Mouse (Mus musculus) lung, postnatal 10 days (tissue): ENCODE data around the gene Sept14.
"Not testable (repeated sequence)": the region's sequence is repeated elsewhere in the genome, so short reads cannot be mapped to it uniquely, and the experiment has no call there.

Source experiments
- DNase-seq: peaks from one replicate; pipeline ENCODE4 v3.0.0; 2021

Gene Sept14

GRCm38 (mm10) chr5:129708412-129708811, at the start of gene Sept14:
Gene Sept14 (minus strand): TSS chr5:129708512.
- DNase-seq: no peak

- no peak for DNase-seq
These were observed 48.6 kb upstream of the Sept14 start for GRCm38 (mm10) chr5:129756886-129757285.

- no peak for DNase-seq
These were observed 35.7 kb upstream of the Sept14 start for GRCm38 (mm10) chr5:129744050-129744449.

- DNase-seq: no peak
These were observed 34.7 kb upstream of the Sept14 start for GRCm38 (mm10) chr5:129742903-129743488.

- peak; percentile 41 for DNase-seq
These were observed 32.7 kb upstream of the Sept14 start for GRCm38 (mm10) chr5:129740976-129741375.

- DNase-seq: no peak
These were observed 22.7 kb upstream of the Sept14 start for GRCm38 (mm10) chr5:129731021-129731420.

- DNase-seq: peak; percentile 19
These were observed 22.0 kb upstream of the Sept14 start for GRCm38 (mm10) chr5:129730344-129730743.

- DNase-seq: peak; percentile 17
These were observed 21.0 kb upstream of the Sept14 start for GRCm38 (mm10) chr5:129729286-129729685.

- DNase-seq: no peak
These were observed 18.5 kb upstream of the Sept14 start for GRCm38 (mm10) chr5:129726784-129727183.

- DNase-seq: no peak
These were observed 17.6 kb upstream of the Sept14 start for GRCm38 (mm10) chr5:129725774-129726392.

- DNase-seq: peak; percentile 91
These were observed 16.8 kb upstream of the Sept14 start, which contains the start of gene Nipsnap2 for GRCm38 (mm10) chr5:129724834-129725773. Gene Nipsnap2 (plus strand): TSS chr5:129725063.

- DNase-seq: no peak
These were observed 16.0 kb upstream of the Sept14 start for GRCm38 (mm10) chr5:129724268-129724667.

- DNase-seq: no peak
These were observed 11.9 kb upstream of the Sept14 start for GRCm38 (mm10) chr5:129720176-129720575.

- no peak for DNase-seq
These were observed 8.7 kb upstream of the Sept14 start for GRCm38 (mm10) chr5:129717016-129717415.

- DNase-seq: peak; percentile 96
These were observed 7.1 kb upstream of the Sept14 start, which contains the start of gene Mrps17 for GRCm38 (mm10) chr5:129715326-129715861. Gene Mrps17 (plus strand): TSS chr5:129715497.

GRCm38 (mm10) chr5:129703368-129703767, 4.9 kb downstream of the Sept14 start:
- no peak for DNase-seq

- DNase-seq: no peak
These were observed 6.6 kb downstream of the Sept14 start for GRCm38 (mm10) chr5:129701706-129702105.

GRCm38 (mm10) chr5:129700506-129700905, 7.8 kb downstream of the Sept14 start:
- no peak for DNase-seq

GRCm38 (mm10) chr5:129690528-129690927, 17.8 kb downstream of the Sept14 start:
- no peak for DNase-seq

- no peak for DNase-seq
These were observed 20.7 kb downstream of the Sept14 start for GRCm38 (mm10) chr5:129687621-129688020.

- DNase-seq: not testable (repeated sequence)
These were observed 23.2 kb downstream of the Sept14 start for GRCm38 (mm10) chr5:129685141-129685540.

- peak; percentile 88 for DNase-seq
These were observed 38.3 kb downstream of the Sept14 start, which contains the start of gene Zfp11 for GRCm38 (mm10) chr5:129670036-129670458. Gene Zfp11 (minus strand): TSS chr5:129670099.

GRCm38 (mm10) chr5:129669453-129670035, 38.8 kb downstream of the Sept14 start:
- no peak for DNase-seq
